Comparison of ENCODE assay signal across 23 mouse cellular contexts in the genomic region with DNA sequence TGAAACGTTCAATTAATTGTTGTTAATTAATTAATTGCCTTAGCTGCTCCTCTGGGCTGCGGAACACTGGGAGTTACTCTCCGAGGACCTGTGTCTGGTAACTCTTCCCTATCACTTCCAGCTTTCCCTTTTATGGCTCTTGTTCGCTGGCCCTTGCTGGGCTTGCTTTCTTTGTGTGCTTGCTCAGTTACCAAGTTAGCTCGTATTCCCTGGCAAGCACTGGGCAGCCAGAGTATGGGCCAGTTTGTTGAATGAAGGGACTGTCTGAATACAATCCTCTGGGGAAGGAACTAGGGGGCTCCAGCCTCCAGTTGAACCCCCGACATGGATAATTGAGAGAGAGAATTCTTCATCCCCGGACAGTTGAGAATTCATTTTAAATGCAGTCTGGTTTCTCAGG.
"Had no signal": no experiment of that assay in that cellular context is flagged by ENCODE, and none has a peak within 500 bp of the region (broad histone marks: within the 10 kb centered on the region; RNA-seq: fewer than 3 reads in every experiment).

No protein-coding gene starts in this region.

- H3K27ac ChIP-seq: kidney, postnatal 0 days; layer of hippocampus, adult 2 months; limb, embryonic 10.5 days; limb, embryonic 13.5 days; liver, embryonic 12.5 days; liver, embryonic 15.5 days; lung, embryonic 15.5 days; midbrain, embryonic 10.5 days; midbrain, embryonic 15.5 days; neural tube, embryonic 12.5 days; stomach, embryonic 15.5 days had no signal

- H3K9ac ChIP-seq: limb, embryonic 13.5 days; liver, embryonic 12.5 days; liver, embryonic 15.5 days; lung, embryonic 15.5 days; midbrain, embryonic 15.5 days; neural tube, embryonic 12.5 days; stomach, embryonic 15.5 days had no signal

- DNase-seq: kidney, adult 2 months; kidney, postnatal 25 days; layer of hippocampus, adult 9-11 months; liver; lung, adult 18-20 months; lung, postnatal 10 days; lung, postnatal 36 days; retina, postnatal 1 day; right cerebral cortex, postnatal 25 days; spleen, adult 18-20 months; thymus, postnatal 25 days had no signal

- H3K9me3 ChIP-seq: limb, embryonic 10.5 days; limb, embryonic 13.5 days; liver, embryonic 12.5 days; liver, embryonic 15.5 days; lung, embryonic 15.5 days; megakaryocyte, embryonic 14.5 days; midbrain, embryonic 10.5 days; midbrain, embryonic 15.5 days; neural tube, embryonic 12.5 days; stomach, embryonic 15.5 days had no signal

- H3K4me1 ChIP-seq: limb, embryonic 13.5 days; liver, embryonic 12.5 days; liver, embryonic 15.5 days; lung, embryonic 15.5 days; megakaryocyte, embryonic 14.5 days; midbrain, embryonic 10.5 days; stomach, embryonic 15.5 days had no signal

- H3K36me3 ChIP-seq: limb, embryonic 10.5 days; limb, embryonic 13.5 days; liver, embryonic 12.5 days; liver, embryonic 15.5 days; lung, embryonic 15.5 days; midbrain, embryonic 10.5 days; midbrain, embryonic 15.5 days; neural tube, embryonic 12.5 days; stomach, embryonic 15.5 days had no signal

- H3K4me2 ChIP-seq: limb, embryonic 13.5 days; liver, embryonic 12.5 days; liver, embryonic 15.5 days; lung, embryonic 15.5 days; midbrain, embryonic 15.5 days; neural tube, embryonic 12.5 days; stomach, embryonic 15.5 days had no signal

- H3K27me3 ChIP-seq: liver, embryonic 15.5 days; midbrain, embryonic 15.5 days; neural tube, embryonic 12.5 days; stomach, embryonic 15.5 days had no signal

- ATAC-seq: liver, embryonic 12.5 days; midbrain, embryonic 15.5 days had no signal

- H3K4me3 ChIP-seq: layer of hippocampus, adult 2 months; limb, embryonic 10.5 days; limb, embryonic 13.5 days; liver, embryonic 12.5 days; liver, embryonic 15.5 days; lung, embryonic 15.5 days; megakaryocyte, embryonic 14.5 days; midbrain, embryonic 10.5 days; midbrain, embryonic 15.5 days; neural tube, embryonic 12.5 days; stomach, embryonic 15.5 days had no signal
